Mouse (Mus musculus) neural tube, embryonic 15.5 days (tissue): Measurements from ENCODE around the gene Nt5c3. TPM values are rescaled to one million over a fixed set of nuclear protein-coding genes. Genes with fewer than 3 reads are reported as not detected.

ENCODE experiments used
- ATAC-seq: fragments of 200-750 bp; cut with Nextera tagmentation; 2 replicates; pipeline ENCODE4 v1.8.0; 2017; ENCODE audit warnings: mild to moderate bottlenecking, moderate TSS enrichment, moderate library complexity; ENCODE audit not compliant: low FRiP score
- H3K27ac ChIP-seq: fragments of 300-500 bp; sonication (generic); replicated peaks from 2 replicates; pipeline ENCODE4 v1.5.1; 2015; ENCODE audit warnings: mild to moderate bottlenecking, inconsistent platforms
- H3K27me3 ChIP-seq: fragments of 300-500 bp; sonication (generic); replicated peaks from 2 replicates; pipeline ENCODE4 v1.6.1; 2015; ENCODE audit warnings: inconsistent platforms
- H3K36me3 ChIP-seq: fragments of 300-500 bp; sonication (generic); 2 replicates; pipeline ENCODE4 v1.6.1; 2015; ENCODE audit warnings: inconsistent platforms
- H3K4me1 ChIP-seq: fragments of 300-500 bp; sonication (generic); 2 replicates; pipeline ENCODE4 v1.6.1; 2015; ENCODE audit warnings: inconsistent platforms
- H3K4me2 ChIP-seq: fragments of 300-500 bp; sonication (generic); 2 replicates; pipeline ENCODE4 v1.6.1; 2015; ENCODE audit warnings: inconsistent platforms, mild to moderate bottlenecking, moderate library complexity
- H3K4me3 ChIP-seq: fragments of 300-500 bp; sonication (generic); replicated peaks from 2 replicates; pipeline ENCODE4 v1.5.1; 2015; ENCODE audit warnings: mild to moderate bottlenecking, inconsistent platforms
- H3K9ac ChIP-seq: fragments of 300-500 bp; sonication (generic); replicated peaks from 2 replicates; pipeline ENCODE4 v1.6.1; 2015; ENCODE audit warnings: mild to moderate bottlenecking, inconsistent platforms
- H3K9me3 ChIP-seq: fragments of 300-500 bp; sonication (generic); replicated peaks from 2 replicates; pipeline ENCODE4 v1.6.1; 2016; ENCODE audit warnings: inconsistent platforms
- WGBS: fragments of 180-500 bp; shearing (Covaris S2); methylation state at CpG from one replicate; pipeline ENCODE4 v1.1.7; 2015; ENCODE audit warnings: mixed read lengths; 5-methylcytosine and 5-hydroxymethylcytosine counted together
- polyA plus RNA-seq: library from polyadenylated mRNA; unstranded; fragments of >200 nt; fragmentation: Nextera tagmentation; extraction: Ambion mirVana; gene quantifications from 2 replicates; pipeline ENCODE4 v1.2.1, GENCODE M21; 2015

Gene Nt5c3
- polyA plus RNA-seq, 1 experiment from 2014 or later: 152 TPM

GRCm38 (mm10) chr6:56860205-56860848 is 63.4 kb downstream of the Nt5c3 start:
- no peak for ATAC-seq
- Histone ChIP-seq H3K4me1 (no peaks in the 10 kb centered on the region), H3K9me3 (no peaks in the 10 kb centered on the region)

GRCm38 (mm10) chr6:56856748-56857147 is 67.0 kb downstream of the Nt5c3 start:
- no peaks in the 10 kb centered on the region for H3K36me3 ChIP-seq
- H3K9me3 ChIP-seq: no peaks in the 10 kb centered on the region
- no peak overlapping the region for H3K4me3 ChIP-seq
- H3K4me1 ChIP-seq: no peaks in the 10 kb centered on the region
- no peak overlapping the region for H3K4me2 ChIP-seq
- 66% methylated on average over 5 of the region's 5 CpGs for WGBS
- H3K27me3 ChIP-seq: no peaks in the 10 kb centered on the region
- no peak overlapping the region for H3K9ac ChIP-seq
- no peak for ATAC-seq
- no peak overlapping the region for H3K27ac ChIP-seq

More at GRCm38 (mm10) chr6:56860205-56860848, 63.4 kb downstream of the Nt5c3 start:
- Histone ChIP-seq H3K4me3 (no peak overlapping the region), H3K27me3 (no peaks in the 10 kb centered on the region), H3K9ac (no peak overlapping the region), H3K27ac (no peak overlapping the region), H3K36me3 (no peaks in the 10 kb centered on the region), H3K4me2 (no peak overlapping the region)
- WGBS: 96% methylated on average over 8 of the region's 8 CpGs

GRCm38 (mm10) chr6:56854803-56855202 is 68.9 kb downstream of the Nt5c3 start:
- 90% methylated on average over 8 of the region's 8 CpGs for WGBS
- H3K4me1 ChIP-seq: no peaks in the 10 kb centered on the region
- H3K9me3 ChIP-seq: no peaks in the 10 kb centered on the region
- H3K36me3 ChIP-seq: no peaks in the 10 kb centered on the region
- no peak overlapping the region for H3K4me2 ChIP-seq
- ATAC-seq: no peak
- no peaks in the 10 kb centered on the region for H3K27me3 ChIP-seq
- H3K4me3 ChIP-seq: no peak overlapping the region
- no peak overlapping the region for H3K27ac ChIP-seq
- no peak overlapping the region for H3K9ac ChIP-seq

- H3K9me3 ChIP-seq: no peaks in the 10 kb centered on the region
- 80% methylated on average over 7 of the region's 7 CpGs for WGBS
- no peaks in the 10 kb centered on the region for H3K4me1 ChIP-seq
- H3K36me3 ChIP-seq: no peaks in the 10 kb centered on the region
- ATAC-seq: no peak
- no peak overlapping the region for H3K9ac ChIP-seq
- H3K4me3 ChIP-seq: no peak overlapping the region
- no peak overlapping the region for H3K4me2 ChIP-seq
- H3K27me3 ChIP-seq: no peaks in the 10 kb centered on the region
- H3K27ac ChIP-seq: no peak overlapping the region
Observed at GRCm38 (mm10) chr6:56850315-56850714, 73.4 kb downstream of the Nt5c3 start.

- H3K9ac ChIP-seq: no peak overlapping the region
- H3K36me3 ChIP-seq: no peaks in the 10 kb centered on the region
- H3K4me1 ChIP-seq: no peaks in the 10 kb centered on the region
- ATAC-seq: no peak
- H3K27me3 ChIP-seq: no peaks in the 10 kb centered on the region
- no peak overlapping the region for H3K4me3 ChIP-seq
- H3K9me3 ChIP-seq: no peaks in the 10 kb centered on the region
- H3K27ac ChIP-seq: no peak overlapping the region
- no peak overlapping the region for H3K4me2 ChIP-seq
- WGBS: 94% methylated on average over 3 of the region's 3 CpGs
Observed at GRCm38 (mm10) chr6:56848974-56849373, 74.8 kb downstream of the Nt5c3 start.

GRCm38 (mm10) chr6:56844365-56844764 is 79.4 kb downstream of the Nt5c3 start:
- no peak overlapping the region for H3K4me2 ChIP-seq
- H3K9ac ChIP-seq: no peak overlapping the region
- H3K9me3 ChIP-seq: no peaks in the 10 kb centered on the region
- H3K4me3 ChIP-seq: no peak overlapping the region
- H3K4me1 ChIP-seq: no peaks in the 10 kb centered on the region
- ATAC-seq: no peak
- WGBS: 97% methylated on average over 2 of the region's 2 CpGs
- H3K27me3 ChIP-seq: no peaks in the 10 kb centered on the region
- H3K36me3 ChIP-seq: no peaks in the 10 kb centered on the region
- H3K27ac ChIP-seq: no peak overlapping the region

- H3K9ac ChIP-seq: no peak overlapping the region
- no peak for ATAC-seq
- no peaks in the 10 kb centered on the region for H3K9me3 ChIP-seq
- 90% methylated on average over 3 of the region's 3 CpGs for WGBS
- no peak overlapping the region for H3K4me2 ChIP-seq
- H3K27me3 ChIP-seq: no peaks in the 10 kb centered on the region
- no peaks in the 10 kb centered on the region for H3K36me3 ChIP-seq
- H3K4me3 ChIP-seq: no peak overlapping the region
- no peak overlapping the region for H3K27ac ChIP-seq
- H3K4me1 ChIP-seq: no peaks in the 10 kb centered on the region
Observed at GRCm38 (mm10) chr6:56843229-56843628, 80.5 kb downstream of the Nt5c3 start.

- no peaks in the 10 kb centered on the region for H3K36me3 ChIP-seq
- WGBS: 90% methylated on average over 3 of the region's 3 CpGs
- ATAC-seq: no peak
- no peak overlapping the region for H3K4me2 ChIP-seq
- H3K4me1 ChIP-seq: no peaks in the 10 kb centered on the region
- no peak overlapping the region for H3K4me3 ChIP-seq
- no peak overlapping the region for H3K9ac ChIP-seq
- no peaks in the 10 kb centered on the region for H3K27me3 ChIP-seq
- H3K9me3 ChIP-seq: no peaks in the 10 kb centered on the region
- no peak overlapping the region for H3K27ac ChIP-seq
Observed at GRCm38 (mm10) chr6:56837621-56838020, 86.1 kb downstream of the Nt5c3 start.

GRCm38 (mm10) chr6:56837166-56837565 is 86.6 kb downstream of the Nt5c3 start:
- WGBS: 96% methylated on average over 12 of the region's 12 CpGs
- no peak for ATAC-seq

GRCm38 (mm10) chr6:56835532-56835931 is 88.2 kb downstream of the Nt5c3 start:
- H3K27ac ChIP-seq: no peak overlapping the region
- WGBS: 87% methylated on average over 10 of the region's 10 CpGs
- no peaks in the 10 kb centered on the region for H3K36me3 ChIP-seq
- no peak for ATAC-seq
- H3K4me1 ChIP-seq: peaks cover 6% of the 10 kb centered on the region; the same call in 1 of the 2 replicates
- H3K27me3 ChIP-seq: no peaks in the 10 kb centered on the region
- H3K9ac ChIP-seq: no peak overlapping the region
- no peak overlapping the region for H3K4me3 ChIP-seq
- no peak overlapping the region for H3K4me2 ChIP-seq
- H3K9me3 ChIP-seq: no peaks in the 10 kb centered on the region

More at GRCm38 (mm10) chr6:56837166-56837565, 86.6 kb downstream of the Nt5c3 start:
- no peaks in the 10 kb centered on the region for H3K9me3 ChIP-seq
- peaks cover 4% of the 10 kb centered on the region; the same call in 1 of the 2 replicates for H3K4me1 ChIP-seq
- H3K36me3 ChIP-seq: no peaks in the 10 kb centered on the region
- no peak overlapping the region for H3K4me3 ChIP-seq
- H3K27ac ChIP-seq: no peak overlapping the region
- no peak overlapping the region for H3K4me2 ChIP-seq
- no peak overlapping the region for H3K9ac ChIP-seq
- H3K27me3 ChIP-seq: no peaks in the 10 kb centered on the region

- no peaks in the 10 kb centered on the region for H3K9me3 ChIP-seq
- no peak overlapping the region for H3K9ac ChIP-seq
- H3K4me1 ChIP-seq: peaks cover 6% of the 10 kb centered on the region; the same call in 1 of the 2 replicates
- no peak for ATAC-seq
- no peak overlapping the region for H3K27ac ChIP-seq
- no peak overlapping the region for H3K4me3 ChIP-seq
- H3K27me3 ChIP-seq: no peaks in the 10 kb centered on the region
- no peak overlapping the region for H3K4me2 ChIP-seq
- WGBS: 71% methylated on average over 5 of the region's 5 CpGs
- no peaks in the 10 kb centered on the region for H3K36me3 ChIP-seq
Observed at GRCm38 (mm10) chr6:56834769-56835168, 89.0 kb downstream of the Nt5c3 start.

- Histone ChIP-seq H3K4me1 (peaks cover 6% of the 10 kb centered on the region; the same call in 1 of the 2 replicates), H3K4me2 (peak overlapping the region; percentile 90), H3K9ac (no peak overlapping the region), H3K36me3 (no peaks in the 10 kb centered on the region), H3K27me3 (no peaks in the 10 kb centered on the region), H3K9me3 (no peaks in the 10 kb centered on the region), H3K4me3 (peak overlapping the region; percentile 56; the same call in 1 of the 2 replicates), H3K27ac (no peak overlapping the region)
- no peak for ATAC-seq
Observed at GRCm38 (mm10) chr6:56832830-56833229, 90.9 kb downstream of the Nt5c3 start.
